Mouse (Mus musculus): ENCODE measurements around the gene Olfr1491.

The Olfr1491 gene

GRCm38 (mm10) chr19:13696968-13697367 is at the start of gene Olfr1491:
Gene Olfr1491 (plus strand): TSS chr19:13697268.
- DNase-seq (ENCODE audit: low read depth), result no peak

DNA sequence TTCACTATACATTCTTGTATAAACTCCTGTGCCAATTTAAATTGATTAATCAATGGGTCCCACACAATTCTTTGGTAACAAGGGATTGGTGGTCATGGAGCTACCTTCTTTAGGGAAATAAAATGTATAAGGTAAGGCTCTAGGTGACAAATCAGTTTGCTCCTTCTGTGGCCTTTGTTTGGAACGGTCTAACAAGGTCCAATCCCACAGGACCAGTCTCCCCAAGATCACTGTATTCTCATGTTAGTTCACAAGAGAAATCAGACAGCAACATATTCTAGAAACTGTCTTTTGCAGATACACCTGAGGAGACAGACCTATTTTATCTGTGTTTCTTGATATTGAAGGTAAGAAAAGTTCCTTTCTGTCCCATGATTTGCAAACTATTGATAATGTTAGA is 46.3 kb upstream of the Olfr1491 start, which contains the start of gene Olfr1490:
Gene Olfr1490, plus strand, starts transcription at position 301 of the 400 bp plus-strand sequence.
- DNase-seq (ENCODE audit: low read depth), result no peak

- no peak for DNase-seq (ENCODE audit: low read depth)
These were observed 25.9 kb downstream of the Olfr1491 start, which contains the start of gene Olfr1493-ps1 for GRCm38 (mm10) chr19:13722978-13723377. Gene Olfr1493-ps1 (plus strand): TSS chr19:13723278.

GRCm38 (mm10) chr19:13739428-13739827 is 42.4 kb downstream of the Olfr1491 start, which contains the start of gene Olfr1494:
Gene Olfr1494 (plus strand): TSS chr19:13739728.
- no peak for DNase-seq (ENCODE audit: low read depth)

DNA sequence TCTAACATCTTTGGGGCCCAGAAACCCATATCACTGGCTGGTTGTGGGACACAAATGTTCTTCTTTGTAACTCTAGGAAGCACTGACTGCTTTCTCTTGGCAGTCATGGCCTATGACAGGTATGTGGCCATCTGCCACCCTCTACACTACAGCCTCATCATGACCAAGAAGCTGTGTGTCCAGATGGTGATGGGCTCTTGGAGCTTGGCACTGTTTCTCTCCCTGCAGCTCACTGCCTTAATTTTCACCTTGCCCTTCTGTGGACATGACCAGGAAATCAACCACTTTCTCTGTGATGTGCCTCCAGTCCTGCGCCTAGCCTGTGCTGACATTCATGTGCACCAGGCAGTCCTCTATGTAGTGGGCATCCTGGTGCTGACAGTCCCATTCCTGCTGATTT is 52.3 kb downstream of the Olfr1491 start:
- DNase-seq (ENCODE audit: low read depth), result no peak

Data from c-Kit-positive CD71-negative TER-119-negative erythroid progenitor cells, embryonic 14.5 days (primary cell).